ENCODE assay signal across 8 mouse cellular contexts in genomic region chr11:48799921-48800701, GRCm38 (mm10). TPM values are rescaled to one million over a fixed set of nuclear protein-coding genes. Genes with fewer than 3 reads are reported as not detected.
DNase-seq lines count a peak whose midpoint lies in the region; ATAC-seq lines count a peak whose summit lies in the region.

Gene Rack1, plus strand, starts transcription at chr11:48800332.

- peaks cover 38% of the 10 kb centered on the region for H3K4me1 ChIP-seq in hindbrain, embryonic 13.5 days (replicated peaks)

- peak; percentile 92 for ATAC-seq in hindbrain, embryonic 13.5 days (ENCODE audit: low FRiP score)

- H3K27ac ChIP-seq in hindbrain, embryonic 13.5 days = peak within 1 kb of the TSS; percentile 95

- peak within 1 kb of the TSS; percentile 98 for H3K4me2 ChIP-seq in hindbrain, embryonic 13.5 days

- H3K9me3 ChIP-seq in hindbrain, embryonic 13.5 days = no peaks in the 10 kb centered on the region

- H3K4me3 ChIP-seq in hindbrain, embryonic 13.5 days = peak within 1 kb of the TSS; percentile 83

- H3K36me3 ChIP-seq in hindbrain, embryonic 13.5 days = peaks cover 37% of the 10 kb centered on the region

- H3K27me3 ChIP-seq in hindbrain, embryonic 13.5 days = no peaks in the 10 kb centered on the region

- peak; percentile 96 for DNase-seq in R1 (ENCODE audit: low read depth, low spot score)
- DNase-seq in cerebellum, postnatal 25 days = peak; percentile 90 to 92
- DNase-seq in frontal cortex, postnatal 25 days (ENCODE audit: low spot score in 2 of 2) = peak; percentile 81 to 85
- peak; percentile 79 to 89 for DNase-seq in layer of hippocampus, postnatal 25 days (ENCODE audit: extremely low spot score in 1 of 2, low spot score in 1 of 2)
- peak; percentile 86 for DNase-seq in lung, postnatal 14 days
- peak; percentile 86 for DNase-seq in ovary, postnatal 36 days (ENCODE audit: low spot score)
- DNase-seq in thymus, postnatal 14 days = peak; percentile 88

- under 1% methylated on average over 47 of the region's 47 CpGs for WGBS in hindbrain, embryonic 13.5 days

- H3K9ac ChIP-seq in hindbrain, embryonic 13.5 days = peak within 1 kb of the TSS; percentile 95

RNA-seq across cellular contexts. Expression of gene Rack1, which starts in this region (rescaled TPM):
- 444 and 448 TPM in 2 replicates for polyA plus RNA-seq in hindbrain, embryonic 13.5 days (2015; fragmentation: Nextera tagmentation; extraction: Ambion mirVana)
- total RNA-seq in layer of hippocampus, postnatal 25 days (2021) = 100 to 1,000 TPM; 227 to 260 TPM

Comparison
In these comparisons a context has a peak if more than half of its experiments do, and no peak if none do; other contexts are left out.
1. Peak in every context shown above with its lines: DNase-seq, ATAC-seq, H3K4me3 ChIP-seq and H3K27ac ChIP-seq.